Mouse (Mus musculus) testis, adult 2 months (tissue): ENCODE results near the gene Spg20.

Experiments used
- CTCF ChIP-seq: fragments of 200-500 bp; IDR thresholded peaks from 2 replicates; pipeline ENCODE4 v1.5.1; 2012; ENCODE audit warnings: low read depth, mild to moderate bottlenecking, inconsistent platforms, low read length, moderate library complexity; ENCODE audit not compliant: control insufficient read depth, insufficient read depth, insufficient replicate concordance
- POLR2A ChIP-seq: fragments of 200-500 bp; IDR thresholded peaks from 2 replicates; pipeline ENCODE4 v1.6.1; 2012; ENCODE audit warnings: low read depth, mild to moderate bottlenecking, inconsistent platforms, low read length, moderate library complexity; ENCODE audit not compliant: control insufficient read depth

- no peak for TF ChIP-seq CTCF
- no peak for TF ChIP-seq POLR2A
These were observed 24.5 kb upstream of the Spg20 start for GRCm38 (mm10) chr3:55087360-55087759.
